Mouse (Mus musculus) bone marrow, adult 2 months (tissue): ENCODE results near the gene Dhx37.

Experiments
- CTCF ChIP-seq: fragments of 200-500 bp; IDR thresholded peaks from 2 replicates; pipeline ENCODE4 v1.5.1; 2011; ENCODE audit warnings: low read length, control low read depth; ENCODE audit not compliant: control insufficient read depth, insufficient read depth
- POLR2A ChIP-seq: fragments of 200-500 bp; IDR thresholded peaks from 2 replicates; pipeline ENCODE4 v1.6.1; 2011; ENCODE audit warnings: low read depth, mild to moderate bottlenecking, control low read depth, low read length, borderline replicate concordance; ENCODE audit not compliant: control insufficient read depth

DNA sequence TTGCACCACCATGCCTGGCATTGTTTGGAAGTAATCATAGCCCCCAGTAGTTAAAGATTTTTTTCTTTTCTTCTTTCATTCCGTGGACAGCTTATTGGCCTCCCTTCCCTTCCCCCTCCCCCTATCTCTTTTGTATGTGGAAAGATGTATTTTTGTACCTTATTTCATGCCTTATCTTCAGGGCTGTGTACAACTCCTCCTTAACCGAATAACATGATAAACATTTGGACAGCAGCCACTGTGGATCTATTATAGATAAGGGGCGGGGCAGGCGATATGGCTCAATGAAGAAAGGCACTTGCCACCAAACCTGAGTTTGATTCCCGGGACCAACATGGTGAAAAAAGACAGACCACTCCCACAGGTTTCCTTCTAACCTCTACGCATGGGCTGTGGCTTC lies 23.6 kb upstream of the Dhx37 start:
- TF ChIP-seq POLR2A (no peak), CTCF (no peak)
